Mouse (Mus musculus): Measurements from ENCODE around the gene Rad9a. TPM values are rescaled to one million over a fixed set of nuclear protein-coding genes. Genes with fewer than 3 reads are reported as not detected.
"Not testable (repeated sequence)": the region's sequence is repeated elsewhere in the genome, so short reads cannot be mapped to it uniquely, and the experiment has no call there.

Rad9a gene
- polyA plus RNA-seq (2015; fragmentation: Nextera tagmentation; extraction: Ambion mirVana) = 21.3 and 22.2 TPM in 2 replicates

- under 1% methylated on average over 34 of the region's 34 CpGs for WGBS
- peaks cover 31% of the 10 kb centered on the region for H3K4me1 ChIP-seq
- H3K9me3 ChIP-seq = no peaks in the 10 kb centered on the region
- H3K4me2 ChIP-seq = peak within 1 kb of the TSS; percentile 97
- H3K27ac ChIP-seq (replicated peaks) = peak within 1 kb of the TSS; percentile 77
- H3K4me3 ChIP-seq = peak within 1 kb of the TSS; percentile 83
- ATAC-seq (ENCODE audit: extremely low read depth, insufficient number of reproducible peaks, low FRiP score, low TSS enrichment) = peak; percentile 70
- peaks cover 41% of the 10 kb centered on the region for H3K36me3 ChIP-seq
- H3K27me3 ChIP-seq (replicated peaks) = peaks cover 27% of the 10 kb centered on the region
- H3K9ac ChIP-seq = peak within 1 kb of the TSS; percentile 93
These were observed at the start of gene Rad9a for GRCm38 (mm10) chr19:4201291-4201909. Gene Rad9a (minus strand): TSS chr19:4201662.

GRCm38 (mm10) chr19:4248683-4249082 lies 47.2 kb upstream of the Rad9a start:
- H3K9me3 ChIP-seq; ATAC-seq (ENCODE audit: extremely low read depth, insufficient number of reproducible peaks, low FRiP score, low TSS enrichment); H3K4me3 ChIP-seq; H3K27ac ChIP-seq (replicated peaks); H3K27me3 ChIP-seq (replicated peaks); H3K9ac ChIP-seq; H3K4me1 ChIP-seq; H3K4me2 ChIP-seq; H3K36me3 ChIP-seq: not testable (repeated sequence)
- 58% methylated on average over 1 of the region's 1 CpGs for WGBS

DNA sequence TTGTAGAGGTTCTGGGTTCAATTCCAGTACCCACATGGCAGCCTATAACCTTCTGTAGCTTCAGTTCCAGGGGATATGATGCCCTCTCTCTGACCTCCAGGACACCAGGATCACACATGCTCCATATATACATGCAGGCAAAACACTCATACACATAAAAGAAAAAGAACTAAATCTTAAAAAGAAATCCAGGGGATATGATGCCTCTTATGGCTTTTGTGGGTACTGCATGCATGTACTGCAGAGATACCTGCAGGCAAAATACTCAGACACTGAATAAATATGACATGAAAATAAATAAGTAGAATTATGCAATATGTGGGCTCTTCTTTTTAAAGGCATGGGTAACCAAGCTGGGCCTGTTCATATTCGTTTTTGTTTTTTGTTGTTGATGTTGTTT lies 45.5 kb upstream of the Rad9a start:
- H3K27me3 ChIP-seq (replicated peaks) = 0 out of 2 replicates have a peak, but pooled peaks cover 3% of the 10 kb centered on the region
- WGBS = 51% methylated on average over 1 of the region's 1 CpGs
- no peak overlapping the region for H3K4me3 ChIP-seq
- H3K27ac ChIP-seq (replicated peaks) = no peak overlapping the region
- H3K9me3 ChIP-seq = 0 out of 2 replicates have a peak, but pooled peaks cover 2% of the 10 kb centered on the region
- no peaks in the 10 kb centered on the region for H3K4me1 ChIP-seq
- H3K9ac ChIP-seq = no peak overlapping the region
- no peaks in the 10 kb centered on the region for H3K36me3 ChIP-seq
- no peak for ATAC-seq (ENCODE audit: extremely low read depth, insufficient number of reproducible peaks, low FRiP score, low TSS enrichment)
- no peak overlapping the region for H3K4me2 ChIP-seq

GRCm38 (mm10) chr19:4244775-4245174 lies 43.3 kb upstream of the Rad9a start:
- Histone ChIP-seq H3K4me1 (no peaks in the 10 kb centered on the region), H3K4me3 (no peak overlapping the region), H3K36me3 (no peaks in the 10 kb centered on the region), H3K9ac (no peak overlapping the region), H3K4me2 (no peak overlapping the region), H3K27ac (replicated peaks) (no peak overlapping the region), H3K27me3 (replicated peaks) (no peaks in the 10 kb centered on the region), H3K9me3 (0 out of 2 replicates have a peak, but pooled peaks cover 2% of the 10 kb centered on the region)
- 71% methylated on average over 6 of the region's 6 CpGs for WGBS
- ATAC-seq (ENCODE audit: extremely low read depth, insufficient number of reproducible peaks, low FRiP score, low TSS enrichment) = no peak

- no peak for ATAC-seq (ENCODE audit: extremely low read depth, insufficient number of reproducible peaks, low FRiP score, low TSS enrichment)
These were observed 41.0 kb upstream of the Rad9a start for GRCm38 (mm10) chr19:4242416-4242815.

DNA sequence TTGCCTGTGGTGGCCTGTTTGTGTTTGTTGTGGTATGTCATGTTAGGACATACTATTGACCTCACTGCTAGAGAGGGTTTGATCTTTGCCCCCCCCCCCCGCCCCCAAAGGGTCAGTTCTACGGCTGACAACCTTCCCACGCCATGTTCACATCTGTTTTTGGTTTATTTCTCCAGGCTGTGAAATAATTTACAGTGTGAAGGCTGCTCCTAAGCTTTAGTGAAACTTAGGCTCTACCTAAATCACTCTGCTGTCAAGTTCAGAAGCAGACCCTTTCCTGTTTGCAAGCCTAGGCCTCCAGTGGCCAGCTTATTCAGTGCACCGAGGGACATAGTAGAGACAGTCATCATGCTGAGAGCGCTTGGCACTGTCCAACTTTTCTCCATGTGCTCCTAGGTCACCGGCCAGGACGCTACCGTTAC lies 38.8 kb upstream of the Rad9a start:
- Histone ChIP-seq H3K27me3 (replicated peaks) (peaks cover 11% of the 10 kb centered on the region; the same call in 1 of the 2 replicates), H3K9ac (no peak overlapping the region), H3K9me3 (0 out of 2 replicates have a peak, but pooled peaks cover 2% of the 10 kb centered on the region), H3K4me3 (no peak overlapping the region), H3K4me2 (no peak overlapping the region), H3K27ac (replicated peaks) (no peak overlapping the region), H3K4me1 (no peaks in the 10 kb centered on the region), H3K36me3 (no peaks in the 10 kb centered on the region)
- WGBS = 60% methylated on average over 8 of the region's 8 CpGs
- no peak for ATAC-seq (ENCODE audit: extremely low read depth, insufficient number of reproducible peaks, low FRiP score, low TSS enrichment)

More at GRCm38 (mm10) chr19:4242416-4242815, 41.0 kb upstream of the Rad9a start:
- Histone ChIP-seq H3K27ac (replicated peaks) (no peak overlapping the region), H3K4me2 (no peak overlapping the region), H3K4me3 (no peak overlapping the region), H3K27me3 (replicated peaks) (no peaks in the 10 kb centered on the region), H3K36me3 (no peaks in the 10 kb centered on the region), H3K9ac (no peak overlapping the region), H3K9me3 (0 out of 2 replicates have a peak, but pooled peaks cover 2% of the 10 kb centered on the region), H3K4me1 (no peaks in the 10 kb centered on the region)
- WGBS = 62% methylated on average over 3 of the region's 3 CpGs

DNA sequence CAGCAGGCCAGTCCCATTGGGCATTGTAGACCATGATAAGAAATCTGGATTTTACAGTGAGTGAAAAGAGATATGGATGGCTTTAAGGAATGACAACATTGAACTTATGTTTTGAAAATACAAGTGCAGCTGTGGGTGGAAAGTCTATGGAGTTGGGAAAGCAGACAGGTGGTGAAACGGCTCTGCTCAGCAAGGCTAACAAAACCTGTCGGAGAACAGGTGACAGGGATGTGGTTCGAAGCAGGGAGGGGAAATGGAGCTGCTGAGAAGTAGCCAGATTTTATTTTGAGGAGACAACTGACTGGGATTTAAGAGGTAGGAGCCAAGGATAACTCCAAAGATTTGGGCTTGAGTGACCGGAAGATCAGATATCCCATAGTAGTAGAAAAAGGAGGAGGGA lies 33.1 kb upstream of the Rad9a start:
- H3K4me3 ChIP-seq = no peak overlapping the region
- H3K9ac ChIP-seq = no peak overlapping the region
- H3K27ac ChIP-seq (replicated peaks) = no peak overlapping the region
- peaks cover 14% of the 10 kb centered on the region for H3K27me3 ChIP-seq (replicated peaks)
- H3K36me3 ChIP-seq = no peaks in the 10 kb centered on the region
- peaks cover 18% of the 10 kb centered on the region for H3K4me1 ChIP-seq
- 66% methylated on average over 4 of the region's 4 CpGs for WGBS
- H3K4me2 ChIP-seq = no peak overlapping the region
- no peaks in the 10 kb centered on the region for H3K9me3 ChIP-seq
- ATAC-seq (ENCODE audit: extremely low read depth, insufficient number of reproducible peaks, low FRiP score, low TSS enrichment) = no peak

GRCm38 (mm10) chr19:4232651-4233050 lies 31.2 kb upstream of the Rad9a start:
- Histone ChIP-seq H3K4me2 (peak overlapping the region; percentile 80), H3K36me3 (no peaks in the 10 kb centered on the region), H3K4me1 (peaks cover 20% of the 10 kb centered on the region), H3K27ac (replicated peaks) (no peak overlapping the region), H3K4me3 (peak overlapping the region; percentile 69; the same call in 1 of the 2 replicates), H3K9ac (0 out of 2 replicates have a peak overlapping the region, but pooled peaks have one; percentile 84), H3K9me3 (no peaks in the 10 kb centered on the region), H3K27me3 (replicated peaks) (peaks cover 26% of the 10 kb centered on the region)
- 78% methylated on average over 7 of the region's 7 CpGs for WGBS
- no peak for ATAC-seq (ENCODE audit: extremely low read depth, insufficient number of reproducible peaks, low FRiP score, low TSS enrichment)

DNA sequence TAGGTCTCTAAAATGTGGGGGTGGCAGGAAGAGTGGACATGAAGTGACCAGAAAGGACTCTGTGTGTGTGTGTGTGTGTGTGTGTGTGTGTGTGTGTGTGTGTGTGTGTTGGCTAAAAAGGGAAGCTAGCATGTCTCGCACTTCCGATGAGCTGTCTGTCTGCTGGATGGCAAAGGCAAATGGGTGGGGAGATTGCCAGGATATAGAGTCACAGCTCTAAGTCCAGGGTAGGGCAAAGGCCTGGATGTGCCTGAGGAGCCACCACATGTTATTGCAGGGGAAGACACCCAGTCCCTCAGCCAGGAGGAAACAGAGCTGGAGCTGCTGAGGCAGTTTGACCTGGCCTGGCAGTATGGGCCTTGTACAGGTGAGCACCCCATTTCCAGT lies 30.7 kb upstream of the Rad9a start:
- Histone ChIP-seq H3K27me3 (replicated peaks) (peaks cover 31% of the 10 kb centered on the region), H3K4me1 (peaks cover 20% of the 10 kb centered on the region), H3K4me2 (peak overlapping the region; percentile 80), H3K9me3 (no peaks in the 10 kb centered on the region), H3K27ac (replicated peaks) (peak overlapping the region; percentile 89), H3K36me3 (no peaks in the 10 kb centered on the region), H3K4me3 (peak overlapping the region; percentile 69), H3K9ac (peak overlapping the region; percentile 84)
- WGBS = 20% methylated on average over 2 of the region's 2 CpGs
- ATAC-seq (ENCODE audit: extremely low read depth, insufficient number of reproducible peaks, low FRiP score, low TSS enrichment) = no peak

DNA sequence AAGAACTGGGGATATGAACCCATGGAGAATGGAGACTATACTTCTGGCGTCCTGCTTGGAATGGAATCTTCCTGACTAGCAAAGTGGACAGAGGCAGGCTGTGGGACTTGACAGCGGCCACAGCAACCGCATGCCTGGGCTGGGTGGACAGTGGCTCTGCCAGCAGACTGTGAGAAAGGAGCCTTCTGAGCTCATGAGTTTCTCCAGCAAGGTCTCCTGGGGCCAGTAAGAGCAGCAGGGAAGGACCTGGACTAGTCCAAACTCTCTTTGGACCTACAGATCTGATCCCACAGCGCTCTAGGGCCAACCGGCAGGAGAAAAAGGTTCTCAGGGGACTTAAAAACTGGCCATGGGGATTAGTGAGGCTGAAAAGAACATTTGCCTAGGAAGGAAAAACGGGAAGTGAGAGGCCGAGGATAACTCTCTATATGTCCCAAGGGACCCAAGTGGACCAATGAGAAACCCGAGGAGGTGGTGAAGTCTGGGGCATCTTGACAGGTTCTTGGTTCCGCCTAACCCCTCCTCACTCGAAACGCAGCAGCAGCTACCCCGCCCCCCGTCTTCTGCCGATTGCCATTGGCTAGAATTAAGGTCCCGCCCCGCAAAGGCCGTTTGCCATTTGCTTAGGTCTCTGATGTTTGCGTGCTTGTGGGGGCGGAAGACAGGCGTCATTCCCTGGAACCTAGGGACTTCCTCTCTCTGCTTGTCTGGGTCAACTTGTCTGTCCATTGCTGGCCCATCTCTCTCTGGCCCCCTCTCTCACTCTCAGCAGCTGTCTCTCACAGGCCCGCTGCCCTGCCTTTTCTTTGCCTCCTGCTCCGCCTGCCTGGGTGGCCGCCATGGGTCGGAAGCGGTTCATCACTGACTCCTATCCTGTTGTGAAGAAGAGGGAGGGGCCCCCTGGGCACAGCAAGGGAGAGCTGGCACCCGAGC lies 30.1 kb upstream of the Rad9a start, which contains the start of gene Pold4:
TSS of gene Pold4 (plus strand) at position 647 of the 933 bp plus-strand sequence.
- Histone ChIP-seq H3K4me1 (peaks cover 20% of the 10 kb centered on the region), H3K9me3 (no peaks in the 10 kb centered on the region), H3K27me3 (replicated peaks) (peaks cover 36% of the 10 kb centered on the region), H3K27ac (replicated peaks) (peak within 1 kb of the TSS; percentile 89), H3K36me3 (no peaks in the 10 kb centered on the region), H3K4me3 (peak within 1 kb of the TSS; percentile 69), H3K4me2 (peak within 1 kb of the TSS; percentile 80), H3K9ac (peak within 1 kb of the TSS; percentile 84)
- WGBS = 8% methylated on average over 26 of the region's 26 CpGs
- peak; percentile 87 for ATAC-seq (ENCODE audit: extremely low read depth, insufficient number of reproducible peaks, low FRiP score, low TSS enrichment)

DNA sequence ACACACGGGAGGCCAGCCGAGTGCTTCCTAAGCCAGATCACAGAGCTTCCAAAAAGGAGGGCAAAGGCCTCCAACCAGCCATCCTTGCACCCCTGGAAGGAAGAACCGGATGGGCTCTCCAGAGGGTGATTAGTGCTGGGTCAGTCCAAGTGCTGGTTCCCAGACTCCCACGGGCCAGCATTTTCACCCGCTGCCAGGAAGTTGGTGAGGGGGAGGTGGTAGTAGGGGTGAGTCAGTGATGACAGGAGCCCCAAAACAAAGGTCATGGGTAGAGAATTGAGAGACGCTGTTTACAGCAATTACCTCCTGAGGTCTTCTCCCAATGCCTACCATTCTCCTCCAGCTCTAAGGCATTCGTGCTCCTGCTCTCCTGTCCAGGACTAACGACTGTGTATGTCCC lies 29.0 kb upstream of the Rad9a start:
- WGBS = 67% methylated on average over 8 of the region's 8 CpGs
- Histone ChIP-seq H3K27me3 (replicated peaks) (peaks cover 30% of the 10 kb centered on the region), H3K36me3 (no peaks in the 10 kb centered on the region), H3K4me3 (no peak overlapping the region), H3K4me2 (no peak overlapping the region), H3K9me3 (no peaks in the 10 kb centered on the region), H3K27ac (replicated peaks) (no peak overlapping the region), H3K4me1 (peaks cover 20% of the 10 kb centered on the region), H3K9ac (peak overlapping the region; percentile 28; the same call in 1 of the 2 replicates)
- no peak for ATAC-seq (ENCODE audit: extremely low read depth, insufficient number of reproducible peaks, low FRiP score, low TSS enrichment)
